Mouse (Mus musculus): ENCODE results near the gene Usp3. TPM values are rescaled to one million over a fixed set of nuclear protein-coding genes. Genes with fewer than 3 reads are reported as not detected.

The Usp3 gene
- polyA plus RNA-seq, 1 experiment from 2014 or later = 109 TPM

- H3K27ac ChIP-seq = no peak overlapping the region
- H3K4me2 ChIP-seq (replicated peaks) = no peak overlapping the region
- H3K9ac ChIP-seq (replicated peaks) = no peak overlapping the region
- H3K27me3 ChIP-seq = no peaks in the 10 kb centered on the region
- peaks cover 91% of the 10 kb centered on the region for H3K36me3 ChIP-seq
- 86% methylated on average over 4 of the region's 4 CpGs for WGBS
- no peak for ATAC-seq
- H3K4me3 ChIP-seq (replicated peaks) = no peak overlapping the region
- H3K9me3 ChIP-seq = no peaks in the 10 kb centered on the region
- peaks cover 23% of the 10 kb centered on the region for H3K4me1 ChIP-seq (replicated peaks)
Observed at GRCm38 (mm10) chr9:66503879-66504411, 89.0 kb downstream of the Usp3 start.

GRCm38 (mm10) chr9:66501248-66501647, 91.7 kb downstream of the Usp3 start:
- H3K27ac ChIP-seq = no peak overlapping the region
- no peaks in the 10 kb centered on the region for H3K9me3 ChIP-seq
- no peak for ATAC-seq
- no peak overlapping the region for H3K4me3 ChIP-seq (replicated peaks)
- H3K36me3 ChIP-seq = peaks cover 87% of the 10 kb centered on the region
- H3K4me2 ChIP-seq (replicated peaks) = no peak overlapping the region
- WGBS = 85% methylated on average over 2 of the region's 2 CpGs
- no peak overlapping the region for H3K9ac ChIP-seq (replicated peaks)
- H3K4me1 ChIP-seq (replicated peaks) = peaks cover 13% of the 10 kb centered on the region
- H3K27me3 ChIP-seq = no peaks in the 10 kb centered on the region

- H3K4me1 ChIP-seq (replicated peaks) = no peaks in the 10 kb centered on the region
- H3K36me3 ChIP-seq = peaks cover 88% of the 10 kb centered on the region
- no peak overlapping the region for H3K9ac ChIP-seq (replicated peaks)
- ATAC-seq = no peak
- H3K9me3 ChIP-seq = no peaks in the 10 kb centered on the region
- H3K4me3 ChIP-seq (replicated peaks) = no peak overlapping the region
- no peaks in the 10 kb centered on the region for H3K27me3 ChIP-seq
- H3K4me2 ChIP-seq (replicated peaks) = no peak overlapping the region
- H3K27ac ChIP-seq = no peak overlapping the region
Observed at GRCm38 (mm10) chr9:66493992-66494391, 99.0 kb downstream of the Usp3 start.

GRCm38 (mm10) chr9:66492361-66492760, 100.6 kb downstream of the Usp3 start:
- WGBS = 88% methylated on average over 1 of the region's 1 CpGs
- H3K4me2 ChIP-seq (replicated peaks) = no peak overlapping the region
- no peak overlapping the region for H3K27ac ChIP-seq
- H3K9me3 ChIP-seq = no peaks in the 10 kb centered on the region
- no peaks in the 10 kb centered on the region for H3K27me3 ChIP-seq
- H3K36me3 ChIP-seq = peaks cover 89% of the 10 kb centered on the region
- no peak overlapping the region for H3K9ac ChIP-seq (replicated peaks)
- no peak overlapping the region for H3K4me3 ChIP-seq (replicated peaks)
- ATAC-seq = no peak
- no peaks in the 10 kb centered on the region for H3K4me1 ChIP-seq (replicated peaks)

- H3K36me3 ChIP-seq = peaks cover 88% of the 10 kb centered on the region
- no peaks in the 10 kb centered on the region for H3K9me3 ChIP-seq
- no peak for ATAC-seq
- no peak overlapping the region for H3K27ac ChIP-seq
- no peaks in the 10 kb centered on the region for H3K4me1 ChIP-seq (replicated peaks)
- no peak overlapping the region for H3K4me2 ChIP-seq (replicated peaks)
- no peak overlapping the region for H3K4me3 ChIP-seq (replicated peaks)
- no peaks in the 10 kb centered on the region for H3K27me3 ChIP-seq
- no peak overlapping the region for H3K9ac ChIP-seq (replicated peaks)
Observed at GRCm38 (mm10) chr9:66488786-66489185, 104.2 kb downstream of the Usp3 start.

GRCm38 (mm10) chr9:66483429-66483828, 109.5 kb downstream of the Usp3 start:
- Histone ChIP-seq H3K4me1 (replicated peaks) (no peaks in the 10 kb centered on the region), H3K27ac (no peak overlapping the region), H3K36me3 (peaks cover 69% of the 10 kb centered on the region), H3K9me3 (no peaks in the 10 kb centered on the region), H3K9ac (replicated peaks) (no peak overlapping the region), H3K27me3 (no peaks in the 10 kb centered on the region), H3K4me3 (replicated peaks) (no peak overlapping the region), H3K4me2 (replicated peaks) (no peak overlapping the region)
- 93% methylated on average over 3 of the region's 3 CpGs for WGBS
- ATAC-seq = no peak

GRCm38 (mm10) chr9:66477785-66478184, 115.2 kb downstream of the Usp3 start:
- Histone ChIP-seq H3K9ac (replicated peaks) (no peak overlapping the region), H3K9me3 (no peaks in the 10 kb centered on the region), H3K36me3 (peaks cover 52% of the 10 kb centered on the region), H3K4me1 (replicated peaks) (no peaks in the 10 kb centered on the region), H3K4me3 (replicated peaks) (no peak overlapping the region), H3K27ac (no peak overlapping the region), H3K4me2 (replicated peaks) (no peak overlapping the region), H3K27me3 (no peaks in the 10 kb centered on the region)
- 91% methylated on average over 2 of the region's 2 CpGs for WGBS
- no peak for ATAC-seq

GRCm38 (mm10) chr9:66465087-66465486, 127.9 kb downstream of the Usp3 start:
- H3K36me3 ChIP-seq = peaks cover 53% of the 10 kb centered on the region

More at GRCm38 (mm10) chr9:66465087-66465486, 127.9 kb downstream of the Usp3 start:
- no peak overlapping the region for H3K27ac ChIP-seq
- no peak for ATAC-seq
- H3K9ac ChIP-seq (replicated peaks) = no peak overlapping the region
- no peaks in the 10 kb centered on the region for H3K9me3 ChIP-seq
- no peak overlapping the region for H3K4me3 ChIP-seq (replicated peaks)
- WGBS = 53% methylated on average over 4 of the region's 4 CpGs
- H3K4me2 ChIP-seq (replicated peaks) = no peak overlapping the region
- no peaks in the 10 kb centered on the region for H3K4me1 ChIP-seq (replicated peaks)
- no peaks in the 10 kb centered on the region for H3K27me3 ChIP-seq

Other genes starting within 250 kb of the Usp3 start
- 49.6 and 52.8 TPM in 2 replicates for gene Herc1, start 242.7 kb downstream of the Usp3 start, polyA plus RNA-seq (2015; fragmentation: Nextera tagmentation; extraction: Ambion mirVana)
- gene Fbxl22, start 78.5 kb downstream of the Usp3 start, polyA plus RNA-seq (2015; fragmentation: Nextera tagmentation; extraction: Ambion mirVana) = 1.7 and 2.2 TPM in 2 replicates
- 1.1 and 1.3 TPM in 2 replicates for gene Car12, start 120.5 kb upstream of the Usp3 start, polyA plus RNA-seq (2015; fragmentation: Nextera tagmentation; extraction: Ambion mirVana)
- gene Aph1b, start 202.3 kb upstream of the Usp3 start, polyA plus RNA-seq (2015; fragmentation: Nextera tagmentation; extraction: Ambion mirVana) = 23.3 and 24.7 TPM in 2 replicates
- gene Gm10647, start 203.9 kb upstream of the Usp3 start, polyA plus RNA-seq (2015; fragmentation: Nextera tagmentation; extraction: Ambion mirVana) = 0.34 and 0.69 TPM in 2 replicates
- gene Aph1c, start 241.6 kb upstream of the Usp3 start, polyA plus RNA-seq (2015; fragmentation: Nextera tagmentation; extraction: Ambion mirVana) = 2.1 and 2.8 TPM in 2 replicates